Comparison of ENCODE assay signal across 8 mouse cellular contexts in genomic region chr14:76416366-76417040, GRCm38 (mm10). TPM values are rescaled to one million over a fixed set of nuclear protein-coding genes. Genes with fewer than 3 reads are reported as not detected.
A peak's percentile ranks its signal among the peaks of the same experiment; 100 is the strongest.
DNase-seq lines count a peak whose midpoint lies in the region; ATAC-seq and TF ChIP-seq lines count a peak whose summit lies in the region.

No protein-coding gene starts in this region.

- no peaks in the 10 kb centered on the region for H3K27me3 ChIP-seq in heart, embryonic 13.5 days (replicated peaks)
- no peaks in the 10 kb centered on the region for H3K27me3 ChIP-seq in heart, postnatal 0 days (ENCODE audit: control insufficient read depth, insufficient read depth, low read length)

- ATAC-seq in heart, embryonic 13.5 days (ENCODE audit: extremely low read depth, insufficient number of reproducible peaks, low FRiP score, low TSS enrichment): no peak
- no peak for ATAC-seq in heart, postnatal 0 days (ENCODE audit: insufficient read depth, low read depth)
- no peak for ATAC-seq in megakaryocyte progenitor cell, adult 5-6 weeks (replicated peaks; ENCODE audit: poor library complexity)

- 49% methylated on average over 27 of the region's 27 CpGs for WGBS in heart, embryonic 13.5 days
- WGBS in heart, postnatal 0 days: 49% methylated on average over 27 of the region's 27 CpGs

- peak overlapping the region; percentile 96 for H3K4me2 ChIP-seq in heart, embryonic 13.5 days
- H3K4me2 ChIP-seq in heart, postnatal 0 days (ENCODE audit: low read depth, low read length): peak overlapping the region; percentile 91

- H3K4me1 ChIP-seq in heart, embryonic 13.5 days: peaks cover 53% of the 10 kb centered on the region
- H3K4me1 ChIP-seq in brown adipose tissue, adult 24 weeks (ENCODE audit: control insufficient read depth, insufficient read depth, insufficient read length, low read length): peaks cover 12% of the 10 kb centered on the region
- peaks cover 24% of the 10 kb centered on the region; the same call in 1 of the 2 replicates for H3K4me1 ChIP-seq in heart, postnatal 0 days (ENCODE audit: control insufficient read depth, insufficient read depth)

- no peak for DNase-seq in heart, postnatal 36 days
- DNase-seq in heart, postnatal 0 days (ENCODE audit: low spot score): no peak
- peak; percentile 14 for DNase-seq in mesoderm, embryonic 11.5 days (ENCODE audit: low read depth, low spot score)
- no peak for DNase-seq in T-cell, adult 2 months (ENCODE audit: low spot score)
- no peak for DNase-seq in adrenal gland, adult 8-10 months

- TF ChIP-seq CTCF in heart, postnatal 0 days (IDR thresholded peaks at IDR 0.05; ENCODE audit: low read depth): no peak

- peak overlapping the region; percentile 100 for H3K9ac ChIP-seq in heart, embryonic 13.5 days
- H3K9ac ChIP-seq in heart, postnatal 0 days (replicated peaks; ENCODE audit: low read depth, low read length): peak overlapping the region; percentile 94; the same call in 1 of the 2 replicates

- intact Hi-C loops in heart, postnatal 36 days (cut with DNase I): loop anchor here (5.0 kb wide), 3 partner anchors 36 to 304 kb away; partner anchors contain the start of genes Gpalpp1 and Nufip1

- peak overlapping the region; percentile 94 for H3K4me3 ChIP-seq in heart, embryonic 13.5 days
- H3K4me3 ChIP-seq in brown adipose tissue, adult 24 weeks (ENCODE audit: insufficient read depth, low read depth, low read length): peak overlapping the region; percentile 60
- H3K4me3 ChIP-seq in heart, postnatal 0 days (ENCODE audit: low read depth, low read length): peak overlapping the region; percentile 78

- peak overlapping the region; percentile 99; the same call in 1 of the 2 replicates for H3K27ac ChIP-seq in heart, embryonic 13.5 days (replicated peaks)
- 0 out of 2 replicates have a peak overlapping the region, but pooled peaks have one; percentile 3 for H3K27ac ChIP-seq in brown adipose tissue, adult 24 weeks (replicated peaks; ENCODE audit: low read depth, low read length)
- no peak overlapping the region for H3K27ac ChIP-seq in heart, postnatal 0 days (ENCODE audit: low read depth)

- H3K9me3 ChIP-seq in heart, embryonic 13.5 days: no peaks in the 10 kb centered on the region
- no peaks in the 10 kb centered on the region for H3K9me3 ChIP-seq in heart, postnatal 0 days (replicated peaks; ENCODE audit: control insufficient read depth, low read length)

- peaks cover 32% of the 10 kb centered on the region for H3K36me3 ChIP-seq in heart, embryonic 13.5 days
- peaks cover 17% of the 10 kb centered on the region; the same call in 1 of the 2 replicates for H3K36me3 ChIP-seq in heart, postnatal 0 days (replicated peaks; ENCODE audit: control insufficient read depth, insufficient read depth, low read length)

- no peak for TF ChIP-seq EP300 in heart, postnatal 0 days (IDR thresholded peaks at IDR 0.05; ENCODE audit: low read depth)

RNA-seq across cellular contexts. Expression of gene Tsc22d1, which starts 1.7 kb away (rescaled TPM):
- polyA plus RNA-seq in heart, embryonic 13.5 days (2015; fragmentation: Nextera tagmentation; extraction: Ambion mirVana): 332 and 334 TPM in 2 replicates
- 100 to 1,000 TPM; 385 to 457 TPM for total RNA-seq in heart, postnatal 36 days (2021)
- 52.7 and 91.0 TPM in 2 replicates for polyA plus RNA-seq in brown adipose tissue, adult 24 weeks (2012; ENCODE audit: insufficient read depth, insufficient read length, missing spikeins)
- total RNA-seq in heart, postnatal 0 days (2014; rRNA removed; ENCODE audit: low replicate concordance): 194 and 241 TPM in 2 replicates
- 170 and 210 TPM in 2 replicates for polyA plus RNA-seq in heart, postnatal 0 days (2015; fragmentation: Nextera tagmentation; extraction: Ambion mirVana)
- 44.8 and 46.4 TPM in 2 replicates for total RNA-seq in megakaryocyte progenitor cell, adult 5-6 weeks (2015)
- 32.6 and 36.5 TPM in 2 replicates for total RNA-seq in megakaryocyte progenitor cell, adult 5-6 weeks (2017)
- total RNA-seq in adrenal gland, adult 8-10 months (2022): 1,000 to 10,000 TPM; 1,539 to 2,602 (median 2,356) TPM
